17 mouse cellular contexts compared by ENCODE assay signal in the genomic region with DNA sequence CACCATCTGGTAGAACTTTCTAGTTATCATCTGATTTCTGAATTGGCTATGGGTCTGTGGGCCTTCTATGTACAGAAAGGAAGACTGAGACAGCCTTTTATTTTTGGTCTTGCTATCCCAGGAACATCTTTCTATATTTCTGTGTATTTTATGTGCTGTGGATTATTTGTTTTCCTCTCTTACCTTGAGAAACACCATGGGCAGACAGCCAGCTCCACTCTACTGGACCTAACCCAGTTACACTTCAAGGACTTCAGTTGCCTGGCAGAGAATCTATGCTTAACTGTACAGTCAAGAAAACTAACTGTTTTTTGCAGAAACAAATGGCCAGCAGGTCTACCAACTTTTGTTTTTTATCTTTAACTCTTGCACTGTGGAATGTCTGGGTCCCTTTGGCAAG.
"Had no signal": no experiment of that assay in that cellular context is flagged by ENCODE, and none has a peak within 500 bp of the region (broad histone marks: within the 10 kb centered on the region; RNA-seq: fewer than 3 reads in every experiment).

No protein-coding gene starts in this region.

- H3K36me3 ChIP-seq: limb, embryonic 12.5 days; limb, embryonic 15.5 days; liver, embryonic 13.5 days had no signal

- H3K4me1 ChIP-seq: limb, embryonic 12.5 days; limb, embryonic 15.5 days; liver, embryonic 13.5 days had no signal

- DNase-seq: left cerebral cortex, postnatal 4 days; liver, embryonic 13.5 days; lung, adult 2 months; lung, postnatal 14 days; lung, postnatal 4 days; midbrain, embryonic 14.5 days; right cerebral cortex, adult 18-20 months; right cerebral cortex, postnatal 14 days; right cerebral cortex, postnatal 4 days; thymus, adult 2 months; thymus, postnatal 14 days; thymus, postnatal 4 days had no signal

- H3K27ac ChIP-seq: kidney, postnatal 0 days; limb, embryonic 12.5 days; limb, embryonic 15.5 days; liver, embryonic 13.5 days; stomach, postnatal 0 days had no signal

- H3K4me2 ChIP-seq: limb, embryonic 12.5 days; limb, embryonic 15.5 days; liver, embryonic 13.5 days; midbrain, embryonic 11.5 days had no signal

- H3K27me3 ChIP-seq: limb, embryonic 12.5 days; limb, embryonic 15.5 days; liver, embryonic 13.5 days had no signal

- H3K4me3 ChIP-seq: limb, embryonic 12.5 days; limb, embryonic 15.5 days; liver, embryonic 13.5 days had no signal

- H3K9ac ChIP-seq: limb, embryonic 12.5 days; limb, embryonic 15.5 days; liver, embryonic 13.5 days had no signal
